Mouse (Mus musculus): ENCODE data around the gene Zfhx3. TPM values are rescaled to one million over a fixed set of nuclear protein-coding genes. Genes with fewer than 3 reads are reported as not detected.

The Zfhx3 gene
- total RNA-seq, 2 experiments from 2014 or later: 0.38 to 0.43 TPM

DNA sequence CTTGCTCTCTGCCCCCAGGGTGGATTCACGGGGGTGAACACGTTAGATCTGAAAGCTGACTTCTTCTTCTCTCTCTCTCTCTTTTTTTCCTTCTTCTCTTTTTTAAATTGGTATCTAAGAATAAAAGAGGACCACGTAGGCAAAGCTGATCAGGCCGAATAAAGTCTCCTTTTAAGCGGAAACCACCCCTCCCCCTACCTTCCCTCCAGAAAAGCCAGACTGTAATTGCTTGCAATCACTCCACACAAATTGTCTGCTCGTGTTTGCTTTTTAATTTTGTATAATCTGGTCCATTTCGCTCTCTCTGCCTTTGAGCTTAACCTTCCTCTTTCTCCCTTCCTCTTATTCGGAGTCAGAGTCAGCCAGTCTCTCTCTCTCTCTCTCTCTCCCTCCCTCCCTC lies 372.6 kb downstream of the Zfhx3 start:
- ATAC-seq (replicated peaks; ENCODE audit: low FRiP score, poor library complexity, severe bottlenecking): no peak

DNA sequence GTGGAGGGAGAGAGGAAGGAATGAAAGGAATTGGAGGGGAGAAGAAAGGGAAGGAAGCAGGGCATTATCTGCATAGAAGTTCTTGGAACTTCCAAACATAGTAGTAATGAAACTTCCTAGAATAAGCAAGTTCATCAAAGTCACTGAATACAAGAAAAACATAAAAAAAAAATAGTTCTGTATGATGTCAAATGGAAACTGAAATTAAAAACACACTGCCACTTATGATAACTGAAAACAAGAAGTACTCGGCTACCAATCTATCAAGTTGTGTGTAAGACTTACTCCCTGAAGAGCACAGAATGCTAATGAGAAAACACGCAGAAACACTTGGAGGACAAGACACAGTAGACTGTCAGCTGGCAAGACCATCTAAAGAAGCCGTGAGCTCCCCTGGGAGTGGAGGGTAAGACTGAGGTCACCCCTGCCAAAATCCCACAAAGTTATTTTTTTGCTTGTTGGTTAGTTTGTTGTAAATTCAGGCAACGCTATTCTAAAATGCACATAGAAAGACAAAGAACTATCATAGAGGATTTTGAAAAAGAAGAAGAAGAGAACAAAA lies 375.2 kb downstream of the Zfhx3 start:
- ATAC-seq (replicated peaks; ENCODE audit: low FRiP score, poor library complexity, severe bottlenecking): no peak

DNA sequence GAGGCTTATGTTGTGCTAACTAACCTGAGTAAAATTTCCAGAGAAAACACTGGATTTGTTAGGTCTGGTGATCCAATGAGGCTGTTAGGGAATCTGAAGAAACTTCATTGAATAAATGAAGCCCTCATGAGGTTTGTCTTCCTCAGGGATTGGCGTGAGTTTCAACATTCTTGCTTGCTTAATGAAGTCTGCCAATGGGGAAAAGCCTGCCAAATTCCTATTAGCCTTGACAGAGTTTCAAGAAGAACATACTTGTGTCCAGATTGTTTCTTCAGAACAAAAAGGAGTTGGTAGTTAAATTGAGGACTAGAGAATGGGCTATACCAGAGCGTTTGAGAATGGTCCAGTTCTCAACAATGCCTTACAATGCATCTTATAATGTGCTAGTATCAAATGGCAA lies 385.3 kb downstream of the Zfhx3 start:
- ATAC-seq (replicated peaks; ENCODE audit: low FRiP score, poor library complexity, severe bottlenecking): no peak

GRCm38 (mm10) chr8:108348352-108348751 lies 405.9 kb downstream of the Zfhx3 start:
- no peak for ATAC-seq (replicated peaks; ENCODE audit: low FRiP score, poor library complexity, severe bottlenecking)

DNA sequence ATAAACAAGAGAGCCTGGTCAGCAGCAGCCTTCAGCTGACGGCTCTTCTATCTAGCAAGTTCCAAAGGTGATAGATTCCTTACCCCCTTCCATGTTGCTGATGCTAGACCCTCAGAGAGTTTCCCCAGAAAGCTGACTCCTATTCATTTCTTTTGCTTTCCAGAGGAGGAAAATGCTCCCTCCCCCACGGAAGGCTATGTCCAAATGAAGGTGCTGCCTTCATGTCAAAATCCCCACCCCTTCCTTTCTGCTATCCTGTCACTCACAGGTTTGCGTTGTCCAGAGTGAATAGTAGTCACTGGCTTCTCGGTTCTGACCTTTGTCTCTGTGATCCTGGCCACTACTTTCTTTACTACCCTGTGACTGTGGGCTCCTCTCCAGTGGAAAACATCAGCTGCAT lies 406.3 kb downstream of the Zfhx3 start:
- no peak for ATAC-seq (replicated peaks; ENCODE audit: low FRiP score, poor library complexity, severe bottlenecking)

GRCm38 (mm10) chr8:108355119-108355777 lies 412.8 kb downstream of the Zfhx3 start:
- no peak for ATAC-seq (replicated peaks; ENCODE audit: low FRiP score, poor library complexity, severe bottlenecking)

GRCm38 (mm10) chr8:108361402-108361801 lies 419.0 kb downstream of the Zfhx3 start:
- ATAC-seq (replicated peaks; ENCODE audit: low FRiP score, poor library complexity, severe bottlenecking): no peak

GRCm38 (mm10) chr8:108362421-108362820 lies 420.0 kb downstream of the Zfhx3 start:
- ATAC-seq (replicated peaks; ENCODE audit: low FRiP score, poor library complexity, severe bottlenecking): no peak

DNA sequence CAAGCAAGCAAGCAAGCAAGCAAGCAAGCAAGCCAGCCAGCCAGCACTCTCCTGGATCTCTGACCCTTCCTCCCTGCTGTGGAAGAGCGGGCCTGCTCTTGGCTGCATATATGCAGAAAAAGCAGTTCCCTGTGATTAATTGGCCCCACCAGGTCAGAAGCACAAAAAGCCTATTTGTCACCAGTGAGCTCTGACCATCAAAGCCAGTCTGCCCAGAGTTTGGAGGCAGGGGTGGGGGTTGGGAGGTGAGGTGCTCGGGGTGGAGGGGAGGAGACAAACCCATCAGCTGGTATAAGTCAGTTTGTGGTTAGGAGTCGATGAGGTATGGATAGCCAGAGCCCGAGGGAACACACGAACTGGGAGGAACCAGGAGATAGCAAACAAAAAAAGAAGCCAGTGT lies 421.0 kb downstream of the Zfhx3 start:
- ATAC-seq (replicated peaks; ENCODE audit: low FRiP score, poor library complexity, severe bottlenecking): no peak

GRCm38 (mm10) chr8:108363856-108364255 lies 421.4 kb downstream of the Zfhx3 start:
- no peak for ATAC-seq (replicated peaks; ENCODE audit: low FRiP score, poor library complexity, severe bottlenecking)

GRCm38 (mm10) chr8:108369081-108369480 lies 426.6 kb downstream of the Zfhx3 start:
- no peak for ATAC-seq (replicated peaks; ENCODE audit: low FRiP score, poor library complexity, severe bottlenecking)

- ATAC-seq (replicated peaks; ENCODE audit: low FRiP score, poor library complexity, severe bottlenecking): no peak
These were observed 428.3 kb downstream of the Zfhx3 start for GRCm38 (mm10) chr8:108370731-108371130.

DNA sequence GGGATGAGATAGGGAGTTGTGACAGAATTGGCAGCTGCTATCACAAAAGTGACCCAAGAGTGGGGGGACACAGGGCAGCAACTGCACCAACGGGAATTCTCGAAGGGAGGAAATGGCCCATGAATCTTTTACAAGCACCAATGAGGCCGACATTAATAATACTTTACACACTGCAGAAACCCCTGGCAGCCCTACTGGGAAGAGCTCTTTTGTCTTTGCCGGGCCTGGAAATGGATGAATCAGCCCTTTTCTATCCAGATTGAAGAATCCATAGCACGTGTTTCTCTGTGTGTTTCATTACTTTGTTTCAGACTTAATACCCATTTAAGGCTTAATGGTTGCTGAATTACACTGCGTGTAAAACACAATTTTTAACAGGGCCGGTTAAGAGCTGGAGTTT lies 430.6 kb downstream of the Zfhx3 start:
- no peak for ATAC-seq (replicated peaks; ENCODE audit: low FRiP score, poor library complexity, severe bottlenecking)

DNA sequence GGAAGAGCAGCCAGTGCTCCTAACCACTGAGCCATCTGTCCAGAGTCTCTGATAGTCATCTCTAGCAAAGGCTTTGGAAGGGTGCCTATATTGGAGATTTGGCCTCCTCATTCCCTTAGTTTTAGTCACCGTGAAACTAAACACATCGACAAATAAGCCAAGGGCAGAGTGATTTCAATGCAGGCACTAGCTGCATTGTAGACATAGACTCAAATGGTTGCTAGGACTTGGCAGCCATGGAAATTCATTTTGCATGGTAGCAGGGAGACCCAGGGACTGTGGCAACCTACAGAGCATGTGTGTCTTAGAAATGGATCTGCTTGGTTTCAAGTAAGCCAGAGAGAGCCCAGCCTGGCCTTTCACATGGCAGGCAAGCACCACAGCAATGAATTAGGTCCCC lies 435.6 kb downstream of the Zfhx3 start:
- ATAC-seq (replicated peaks; ENCODE audit: low FRiP score, poor library complexity, severe bottlenecking): no peak

GRCm38 (mm10) chr8:108383121-108383520 lies 440.7 kb downstream of the Zfhx3 start:
- ATAC-seq (replicated peaks; ENCODE audit: low FRiP score, poor library complexity, severe bottlenecking): no peak

- ATAC-seq (replicated peaks; ENCODE audit: low FRiP score, poor library complexity, severe bottlenecking): no peak
These were observed 444.9 kb downstream of the Zfhx3 start for GRCm38 (mm10) chr8:108387160-108387912.

GRCm38 (mm10) chr8:108387913-108388274 lies 445.4 kb downstream of the Zfhx3 start:
- no peak for ATAC-seq (replicated peaks; ENCODE audit: low FRiP score, poor library complexity, severe bottlenecking)

DNA sequence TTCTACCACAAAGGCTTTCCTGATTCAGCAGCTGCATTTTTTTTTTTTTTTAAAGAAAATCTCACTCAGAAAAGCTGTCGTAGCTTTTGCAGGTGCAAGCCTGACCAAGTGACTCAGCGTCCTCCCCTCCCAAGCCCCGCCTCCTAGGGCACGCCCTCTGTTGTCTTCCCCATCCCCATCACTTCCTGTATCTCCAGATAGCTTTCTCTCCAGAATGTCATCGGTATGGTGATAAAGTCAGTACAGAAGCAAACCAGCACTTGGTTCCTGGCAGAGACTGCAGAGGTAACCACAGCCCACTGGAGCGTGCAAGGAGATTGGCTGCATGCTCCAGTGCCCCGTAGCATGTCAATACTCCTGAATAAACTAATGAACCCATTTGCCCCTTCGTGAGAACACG lies 450.5 kb downstream of the Zfhx3 start:
- ATAC-seq (replicated peaks; ENCODE audit: low FRiP score, poor library complexity, severe bottlenecking): no peak

DNA sequence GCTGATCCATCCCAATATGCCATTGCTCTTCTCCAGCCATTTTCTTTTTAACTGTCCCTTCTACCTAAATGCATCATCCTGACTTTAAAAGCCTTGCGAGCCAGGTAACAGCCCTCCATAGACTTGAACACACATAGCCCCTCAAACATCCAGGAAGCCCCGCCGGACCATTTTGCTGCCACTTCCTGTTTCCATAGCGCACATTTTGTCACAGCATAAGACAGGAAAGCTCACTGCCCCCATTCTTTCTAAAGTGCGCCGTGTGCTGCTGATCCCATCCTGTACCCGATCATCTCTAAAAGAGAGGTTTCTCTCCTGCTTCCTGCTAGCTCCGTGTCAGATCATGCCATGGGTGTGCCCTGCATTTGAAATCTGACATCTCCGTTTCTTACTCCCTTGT lies 459.7 kb downstream of the Zfhx3 start:
- ATAC-seq (replicated peaks; ENCODE audit: low FRiP score, poor library complexity, severe bottlenecking): no peak

DNA sequence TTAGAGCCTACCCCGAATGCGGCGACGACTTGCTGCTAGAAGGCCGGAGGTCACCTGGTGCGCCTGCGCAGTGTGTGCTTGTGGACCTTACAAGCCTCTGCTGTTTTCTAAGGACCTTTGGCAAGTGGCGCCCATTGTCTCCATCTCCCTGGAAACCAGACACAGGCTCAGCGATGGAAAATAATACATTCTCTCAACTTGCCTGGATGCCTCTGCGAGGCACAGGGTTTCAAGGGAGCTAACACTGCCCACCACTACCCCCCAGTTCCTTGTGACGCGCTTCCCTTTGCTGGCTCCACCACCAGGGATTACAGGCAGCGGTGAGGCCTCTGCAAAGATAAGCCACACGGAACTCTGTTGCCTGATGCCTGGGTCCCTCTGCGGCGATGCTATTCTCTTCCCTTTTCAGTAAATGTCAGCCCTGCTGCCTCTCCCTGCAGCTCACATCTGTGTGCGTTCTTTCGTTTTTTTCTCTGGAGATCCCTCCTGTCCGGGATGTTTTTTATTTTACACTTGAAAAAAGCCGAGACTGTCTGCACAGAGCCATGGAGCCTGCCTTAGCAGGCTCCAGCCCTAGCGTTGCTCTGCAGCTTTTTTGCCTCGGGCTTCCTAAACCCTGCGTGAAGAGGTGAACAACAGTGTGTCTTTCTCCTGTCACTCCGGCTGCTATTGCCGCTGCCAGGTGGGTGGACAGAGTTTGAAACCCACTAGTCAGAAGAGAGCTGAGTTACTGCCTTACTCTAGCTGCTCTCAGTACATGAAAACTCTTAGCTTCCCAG lies 464.5 kb downstream of the Zfhx3 start:
- ATAC-seq (replicated peaks; ENCODE audit: low FRiP score, poor library complexity, severe bottlenecking): no peak
